Mouse (Mus musculus): ENCODE results near the gene Ptger3.

- no peak for TF ChIP-seq MYOG (IDR thresholded peaks at IDR 0.05; ENCODE audit: control insufficient read depth, extremely low read depth, insufficient read length)
- no peak for TF ChIP-seq CTCF (IDR thresholded peaks at IDR 0.05; ENCODE audit: control insufficient read depth, insufficient read depth, insufficient read length)
- no peak for TF ChIP-seq USF1 (IDR thresholded peaks at IDR 0.05; ENCODE audit: low read depth)
- no peak for TF ChIP-seq MAX (IDR thresholded peaks at IDR 0.05)
- TF ChIP-seq FOSL1 (IDR thresholded peaks at IDR 0.05; ENCODE audit: insufficient read depth, low read length, poor library complexity, severe bottlenecking), result no peak
Observed at GRCm38 (mm10) chr3:157523834-157524233, 42.9 kb upstream of the Ptger3 start.

Measured in C2C12 (cell line).